Mouse (Mus musculus) testis, adult 2 months (tissue): ENCODE measurements around the gene Prpf4. TPM values are rescaled to one million over a fixed set of nuclear protein-coding genes. Genes with fewer than 3 reads are reported as not detected.
A peak's percentile ranks its signal among the peaks of the same experiment; 100 is the strongest.

ENCODE experiments used
- H3K27ac ChIP-seq: fragments of 200-500 bp; 2 replicates; pipeline ENCODE4 v1.5.1; 2012; ENCODE audit warnings: low read depth, low read length; ENCODE audit not compliant: control insufficient read depth, insufficient read depth
- H3K27me3 ChIP-seq: fragments of 200-500 bp; 2 replicates; pipeline ENCODE4 v1.6.1; 2012; ENCODE audit warnings: mild to moderate bottlenecking, low read length, moderate library complexity; ENCODE audit not compliant: control insufficient read depth, insufficient read depth
- H3K36me3 ChIP-seq: fragments of 200-500 bp; 2 replicates; pipeline ENCODE4 v1.6.1; 2012; ENCODE audit warnings: mild to moderate bottlenecking, low read length; ENCODE audit not compliant: control insufficient read depth, insufficient read depth
- H3K4me1 ChIP-seq: fragments of 200-500 bp; 2 replicates; pipeline ENCODE4 v1.6.1; 2012; ENCODE audit warnings: low read length; ENCODE audit not compliant: control insufficient read depth, insufficient read depth
- H3K4me3 ChIP-seq: fragments of 200-500 bp; 2 replicates; pipeline ENCODE4 v1.5.1; 2012; ENCODE audit warnings: low read depth, mild to moderate bottlenecking, low read length, moderate library complexity, mixed read lengths; ENCODE audit not compliant: control insufficient read depth
- CTCF ChIP-seq: fragments of 200-500 bp; IDR thresholded peaks from 2 replicates; pipeline ENCODE4 v1.5.1; 2012; ENCODE audit warnings: low read depth, mild to moderate bottlenecking, inconsistent platforms, low read length, moderate library complexity; ENCODE audit not compliant: control insufficient read depth, insufficient read depth, insufficient replicate concordance
- POLR2A ChIP-seq: fragments of 200-500 bp; IDR thresholded peaks from 2 replicates; pipeline ENCODE4 v1.6.1; 2012; ENCODE audit warnings: low read depth, mild to moderate bottlenecking, inconsistent platforms, low read length, moderate library complexity; ENCODE audit not compliant: control insufficient read depth
- polyA plus RNA-seq: library from polyadenylated mRNA; depleted of rRNA; stranded (reverse); fragments of >200 nt; gene quantifications from 2 replicates; pipeline ENCODE4 v1.2.3, GENCODE M21; 2012

The Prpf4 gene
- polyA plus RNA-seq, 1 experiment = 9.2 TPM

DNA sequence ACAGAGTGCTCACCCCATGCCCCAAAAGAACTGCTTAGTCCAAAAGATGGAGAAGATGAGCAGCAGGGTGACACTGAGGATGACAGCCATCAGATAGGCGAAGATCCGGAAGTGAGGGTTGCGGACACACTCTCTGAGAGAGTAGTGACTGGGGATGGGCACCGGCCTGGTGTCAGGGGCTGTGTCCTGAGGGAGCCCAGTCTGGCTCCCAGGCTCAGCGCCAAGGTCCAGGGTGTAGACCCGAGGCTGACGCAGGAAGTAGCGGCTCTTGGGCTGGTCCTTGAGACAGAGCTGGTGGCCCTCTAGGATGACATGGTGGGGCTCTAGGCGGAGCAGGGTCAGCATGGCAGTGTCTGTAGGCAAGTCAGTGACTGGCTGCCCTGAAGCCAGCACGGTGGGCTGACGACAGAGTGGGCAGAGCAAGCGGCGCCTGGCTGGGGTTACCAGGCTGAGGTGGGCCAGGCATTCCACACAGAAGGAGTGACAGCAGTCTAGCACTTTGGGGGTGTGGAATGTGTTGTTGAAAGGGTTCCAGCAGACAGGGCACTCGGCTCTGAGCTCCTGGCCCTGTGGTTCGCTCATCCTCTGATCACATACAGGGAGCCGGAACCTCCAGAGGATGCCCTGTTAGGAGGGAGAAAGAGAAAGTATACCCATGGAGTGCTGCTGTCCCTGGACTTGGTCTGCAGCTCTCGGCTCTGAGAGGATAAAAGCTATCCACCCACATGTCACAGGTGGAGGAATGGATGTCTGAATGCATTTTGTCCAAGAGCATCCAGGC, 19.6 kb downstream of the Prpf4 start:
- Histone ChIP-seq H3K36me3 (no peaks in the 10 kb centered on the region; the same call in none of the 2 replicates), H3K4me1 (peaks cover 18% of the 10 kb centered on the region), H3K27ac (no peak overlapping the region), H3K27me3 (no peaks in the 10 kb centered on the region), H3K4me3 (peak overlapping the region; percentile 14)
- no peak for TF ChIP-seq POLR2A
- TF ChIP-seq CTCF = no peak

DNA sequence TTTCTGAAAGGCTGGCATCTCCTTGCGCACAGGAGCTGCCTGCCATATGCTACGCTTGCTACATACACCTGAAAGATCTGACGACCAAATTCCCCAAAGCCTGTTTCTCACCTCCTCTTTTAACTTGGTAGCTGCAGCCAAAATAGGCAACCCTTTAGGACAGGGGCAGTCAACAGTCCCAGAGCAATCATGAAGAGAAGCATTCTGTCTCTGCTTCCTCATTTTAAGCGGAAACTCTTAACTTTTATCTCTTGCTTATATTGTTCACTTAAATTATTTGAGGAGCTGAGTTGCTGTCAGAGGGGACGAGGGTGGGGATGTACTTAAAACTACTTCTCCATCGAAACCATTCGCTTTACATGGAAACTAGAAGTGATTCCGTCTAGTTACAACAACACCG, 21.0 kb downstream of the Prpf4 start:
- Histone ChIP-seq H3K4me3 (no peak overlapping the region), H3K4me1 (peaks cover 18% of the 10 kb centered on the region), H3K27me3 (no peaks in the 10 kb centered on the region), H3K27ac (no peak overlapping the region), H3K36me3 (no peaks in the 10 kb centered on the region; the same call in 1 of the 2 replicates)
- TF ChIP-seq POLR2A (no peak), CTCF (no peak)

DNA sequence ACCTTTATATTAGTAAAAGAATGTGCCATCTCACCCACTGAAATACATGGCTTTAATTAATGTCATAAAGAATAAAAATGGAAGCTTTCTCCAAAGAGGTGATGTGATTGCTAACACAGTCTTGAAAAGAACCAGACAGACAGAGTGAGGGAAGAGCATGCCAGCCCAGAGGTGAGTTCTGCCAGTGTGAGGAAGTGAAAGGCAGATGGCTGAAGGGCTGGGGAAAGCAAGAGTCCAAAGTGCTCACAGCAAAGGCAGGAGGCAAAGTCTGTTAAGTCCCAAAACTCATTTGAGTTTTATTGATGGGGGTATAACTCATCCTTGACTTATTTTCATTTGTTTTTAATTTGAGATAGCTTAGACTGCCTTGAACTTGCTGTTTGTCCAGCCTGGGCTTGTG, 22.1 kb downstream of the Prpf4 start:
- TF ChIP-seq CTCF (no peak), POLR2A (no peak)
- H3K4me3 ChIP-seq = no peak overlapping the region
- no peaks in the 10 kb centered on the region for H3K27me3 ChIP-seq
- H3K36me3 ChIP-seq = no peaks in the 10 kb centered on the region
- H3K4me1 ChIP-seq = peaks cover 18% of the 10 kb centered on the region
- no peak overlapping the region for H3K27ac ChIP-seq

DNA sequence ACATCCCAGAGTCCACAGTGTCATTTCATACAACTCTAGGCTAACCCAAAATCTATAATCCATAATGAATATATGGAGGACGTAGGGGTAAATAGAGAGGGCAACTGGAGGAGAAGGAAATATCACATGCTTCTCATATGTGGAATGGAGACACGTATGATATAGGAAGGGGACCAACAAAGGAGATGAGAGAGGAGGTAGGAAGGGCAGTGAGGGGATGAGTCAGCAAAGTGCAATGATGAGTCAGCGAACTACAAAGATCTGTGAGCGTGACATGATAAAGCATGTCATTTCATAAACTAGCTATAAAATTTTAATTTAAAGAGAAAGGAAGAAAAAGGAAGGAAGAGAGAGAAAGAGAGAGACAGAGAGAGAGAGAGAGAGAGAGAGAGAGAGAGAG, 22.9 kb downstream of the Prpf4 start:
- H3K4me1 ChIP-seq = peaks cover 18% of the 10 kb centered on the region
- H3K36me3 ChIP-seq = no peaks in the 10 kb centered on the region
- TF ChIP-seq POLR2A (no peak), CTCF (no peak)

DNA sequence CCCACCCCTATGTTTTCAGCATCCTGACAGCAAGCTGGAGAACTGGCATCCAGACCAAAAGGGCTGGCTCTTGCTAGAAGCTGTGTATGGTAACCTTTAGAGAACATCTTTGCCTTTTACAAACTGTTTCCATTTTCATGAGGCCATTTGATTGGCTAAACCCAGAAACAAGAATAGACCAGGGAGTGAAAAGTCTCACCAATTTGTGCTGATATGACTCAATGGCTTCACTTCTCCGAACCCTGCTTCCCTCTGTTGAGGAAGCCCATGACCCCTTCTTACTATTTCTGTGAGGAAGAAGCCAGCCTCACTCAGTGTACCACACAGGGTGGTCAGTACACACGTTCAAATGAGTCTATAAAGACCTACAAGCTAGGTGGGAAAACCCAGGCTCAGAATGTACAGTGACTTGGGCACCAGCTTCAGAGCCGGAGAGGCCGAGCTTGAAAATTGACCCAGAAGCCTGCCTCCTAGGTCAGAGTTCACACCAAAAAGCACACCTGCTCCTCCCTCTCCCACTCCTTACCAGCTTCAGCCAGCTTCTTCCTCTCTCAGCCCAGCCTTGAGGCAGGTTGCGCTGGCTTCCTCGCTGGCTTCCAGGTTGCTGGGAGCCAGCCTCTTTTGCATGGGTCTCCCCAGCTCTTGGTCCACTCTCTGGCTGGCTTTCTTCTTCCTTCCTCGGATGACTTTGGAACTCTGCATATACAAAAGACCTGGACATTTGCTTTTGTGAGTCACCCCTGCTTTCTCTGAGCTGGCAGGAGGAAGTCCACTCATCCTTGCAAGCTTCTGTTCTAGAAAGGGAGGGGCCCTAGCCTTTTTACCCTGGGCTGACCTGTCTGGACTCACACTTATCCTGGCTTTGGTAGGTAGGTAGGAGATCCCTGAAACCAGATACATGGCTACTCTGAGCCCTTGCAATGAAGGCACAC, 25.6 kb downstream of the Prpf4 start:
- Histone ChIP-seq H3K27ac (no peak overlapping the region), H3K4me3 (no peak overlapping the region), H3K27me3 (no peaks in the 10 kb centered on the region), H3K4me1 (no peaks in the 10 kb centered on the region), H3K36me3 (no peaks in the 10 kb centered on the region)
- TF ChIP-seq CTCF (no peak), POLR2A (no peak)

More for the DNA sequence above, 22.9 kb downstream of the Prpf4 start:
- H3K4me3 ChIP-seq = no peak overlapping the region
- no peak overlapping the region for H3K27ac ChIP-seq
- no peaks in the 10 kb centered on the region for H3K27me3 ChIP-seq

DNA sequence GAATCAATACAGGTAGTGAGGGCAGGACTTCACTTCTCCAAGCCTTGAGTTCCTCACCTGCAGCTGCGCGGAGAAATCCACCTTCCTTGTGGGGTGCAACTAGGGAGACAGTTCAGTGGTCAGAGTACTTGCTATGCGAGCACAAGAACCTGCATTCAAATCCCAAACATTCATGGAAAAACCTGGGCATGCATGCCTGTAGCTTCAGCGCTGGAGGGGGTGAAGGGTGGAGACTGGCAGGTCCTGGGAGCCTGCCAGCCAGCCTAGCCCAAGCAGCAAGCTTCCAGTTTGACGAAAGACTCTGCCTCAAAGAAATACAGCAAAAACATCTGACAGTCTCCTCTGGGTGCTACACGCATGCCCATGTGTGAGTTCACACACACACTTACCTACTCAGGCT, 26.5 kb downstream of the Prpf4 start, which contains the start of gene Rnf183:
Gene Rnf183 (minus strand): TSS at position 172 of the 400 bp plus-strand sequence.
- Histone ChIP-seq H3K36me3 (no peaks in the 10 kb centered on the region), H3K4me3 (no peak within 1 kb of the TSS), H3K27ac (no peak within 1 kb of the TSS), H3K27me3 (no peaks in the 10 kb centered on the region), H3K4me1 (no peaks in the 10 kb centered on the region)
- no peak for TF ChIP-seq CTCF

DNA sequence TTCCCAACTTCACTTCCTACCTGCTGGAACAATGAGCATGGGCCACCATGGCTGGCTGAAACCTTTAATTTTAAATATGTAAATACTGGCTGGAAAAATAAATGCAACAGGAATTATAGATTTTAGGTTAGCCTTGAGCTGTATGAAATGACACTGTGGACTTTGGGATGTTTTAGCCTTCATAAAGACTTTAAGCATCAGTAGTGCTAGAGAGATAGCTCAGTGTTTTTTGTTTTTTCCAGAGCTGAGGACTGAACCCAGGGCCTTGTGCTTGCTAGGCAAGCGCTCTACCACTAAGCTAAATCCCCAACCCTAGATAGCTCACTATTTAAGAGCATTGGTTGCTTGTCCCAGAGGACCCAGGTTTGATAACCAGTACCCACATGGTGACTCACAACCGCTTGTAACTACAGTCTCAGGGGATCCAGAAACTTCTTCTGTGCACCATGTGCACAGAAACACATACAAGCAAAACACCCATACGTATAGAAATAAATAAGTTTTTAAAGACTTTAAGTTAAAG, 28.7 kb downstream of the Prpf4 start:
- no peaks in the 10 kb centered on the region for H3K36me3 ChIP-seq
- no peak overlapping the region for H3K4me3 ChIP-seq
- TF ChIP-seq CTCF (no peak), POLR2A (no peak)
- no peak overlapping the region for H3K27ac ChIP-seq
- H3K4me1 ChIP-seq = no peaks in the 10 kb centered on the region
- no peaks in the 10 kb centered on the region for H3K27me3 ChIP-seq
